Comparison of ENCODE assay signal across 11 mouse cellular contexts in the genomic region with DNA sequence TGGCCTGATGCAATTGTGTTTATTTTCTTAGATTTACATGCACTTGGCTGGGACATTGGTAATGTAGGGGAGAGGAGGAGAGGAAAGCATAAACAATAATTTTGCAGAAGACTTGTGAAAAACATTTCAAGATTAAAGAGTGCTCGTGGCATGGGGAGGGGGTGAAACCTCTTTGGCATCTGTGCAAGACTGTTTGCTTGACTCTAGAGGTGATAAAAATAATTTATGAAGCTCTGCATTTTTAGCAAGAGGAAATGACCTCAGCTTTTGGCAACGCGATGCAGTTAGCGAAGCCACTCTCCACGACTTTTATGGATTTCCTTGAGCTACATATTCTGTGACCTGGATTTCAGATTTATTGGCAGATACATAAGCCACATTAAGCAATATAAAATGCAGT. TPM values are rescaled to one million over a fixed set of nuclear protein-coding genes. Genes with fewer than 3 reads are reported as not detected.
DNase-seq lines count a peak whose midpoint lies in the region; ATAC-seq and TF ChIP-seq lines count a peak whose summit lies in the region.
"Had no signal": no experiment of that assay in that cellular context is flagged by ENCODE, and none has a peak within 500 bp of the region (broad histone marks: within the 10 kb centered on the region; RNA-seq: fewer than 3 reads in every experiment).

No protein-coding gene starts in this region.

- peak; percentile 53 for DNase-seq in adrenal gland, postnatal 10 days
- no peak for DNase-seq in adrenal gland, postnatal 25 days
- DNase-seq in layer of hippocampus, adult 2 months (ENCODE audit: low spot score in 2 of 2), result no peak
- DNase-seq in layer of hippocampus, postnatal 10 days (ENCODE audit: low spot score in 2 of 2), result no peak
- peak; percentile 9 for DNase-seq in brain, adult 2 months (ENCODE audit: low read depth, low spot score)
- no peak for DNase-seq in testis, postnatal 14 days (ENCODE audit: low spot score)
- DNase-seq in forebrain, embryonic 11.5 days (ENCODE audit: low spot score), result no peak

- peak; percentile 71 for ATAC-seq in limb, embryonic 13.5 days (ENCODE audit: low FRiP score, low read depth)
- ATAC-seq in forebrain, embryonic 11.5 days (replicated peaks; ENCODE audit: low FRiP score), result no peak
- ATAC-seq: midbrain, embryonic 16.5 days had no signal

- WGBS in limb, embryonic 13.5 days, result 3% methylated on average over 5 of the region's 5 CpGs
- WGBS in forebrain, embryonic 11.5 days, result 83% methylated on average over 5 of the region's 5 CpGs

- H3K4me3 ChIP-seq in layer of hippocampus, adult 2 months, result no peak overlapping the region
- no peak overlapping the region for H3K4me3 ChIP-seq in limb, embryonic 13.5 days
- no peak overlapping the region for H3K4me3 ChIP-seq in forebrain, embryonic 11.5 days (ENCODE audit: low read depth, low read length)
- H3K4me3 ChIP-seq: stomach, embryonic 15.5 days had no signal

- no peaks in the 10 kb centered on the region for H3K27me3 ChIP-seq in limb, embryonic 13.5 days
- H3K27me3 ChIP-seq in forebrain, embryonic 11.5 days (ENCODE audit: control insufficient read depth, insufficient read depth, low read length), result no peaks in the 10 kb centered on the region
- H3K27me3 ChIP-seq: stomach, embryonic 15.5 days had no signal

- H3K9me3 ChIP-seq in limb, embryonic 13.5 days, result no peaks in the 10 kb centered on the region
- no peaks in the 10 kb centered on the region for H3K9me3 ChIP-seq in forebrain, embryonic 11.5 days (ENCODE audit: control insufficient read depth, low read length)
- H3K9me3 ChIP-seq: stomach, embryonic 15.5 days had no signal

- no peak for TF ChIP-seq CTCF in layer of hippocampus, adult 2 months (conservative IDR thresholded peaks at IDR 0.05)

- H3K27ac ChIP-seq in layer of hippocampus, adult 2 months, result peak overlapping the region; percentile 15; the same call in 1 of the 2 replicates
- H3K27ac ChIP-seq in limb, embryonic 13.5 days, result no peak overlapping the region
- no peak overlapping the region for H3K27ac ChIP-seq in forebrain, embryonic 11.5 days (ENCODE audit: low read depth, low read length)
- H3K27ac ChIP-seq: stomach, embryonic 15.5 days had no signal

- peak overlapping the region; percentile 5; the same call in 1 of the 2 replicates for H3K4me2 ChIP-seq in limb, embryonic 13.5 days (replicated peaks)
- no peak overlapping the region for H3K4me2 ChIP-seq in forebrain, embryonic 11.5 days (ENCODE audit: low read depth, low read length, severe bottlenecking)
- H3K4me2 ChIP-seq: liver, embryonic 11.5 days; stomach, embryonic 15.5 days had no signal

- peaks cover 53% of the 10 kb centered on the region for H3K4me1 ChIP-seq in limb, embryonic 13.5 days
- no peaks in the 10 kb centered on the region for H3K4me1 ChIP-seq in forebrain, embryonic 11.5 days (replicated peaks; ENCODE audit: control insufficient read depth, insufficient read depth, low read length)

- no peaks in the 10 kb centered on the region for H3K36me3 ChIP-seq in limb, embryonic 13.5 days
- no peaks in the 10 kb centered on the region for H3K36me3 ChIP-seq in forebrain, embryonic 11.5 days (ENCODE audit: control insufficient read depth, insufficient read depth, low read length)
- H3K36me3 ChIP-seq: stomach, embryonic 15.5 days had no signal

- no peak overlapping the region for H3K9ac ChIP-seq in limb, embryonic 13.5 days
- no peak overlapping the region for H3K9ac ChIP-seq in forebrain, embryonic 11.5 days (ENCODE audit: low read length)
- H3K9ac ChIP-seq: stomach, embryonic 15.5 days had no signal

RNA-seq across cellular contexts. Expression of a gene that starts 36.1 kb away (rescaled TPM):
- 10 to 100 TPM; 16.5 to 19.4 TPM for total RNA-seq in adrenal gland, postnatal 10 days (2021)
- 22.7 and 25.6 TPM in 2 replicates for total RNA-seq in adrenal gland, postnatal 25 days (2021)
- 10 to 100 TPM; 30.1 to 32.4 TPM for total RNA-seq in layer of hippocampus, adult 2 months (2021)
- 10 to 100 TPM; 35.4 to 37.3 TPM for total RNA-seq in layer of hippocampus, postnatal 10 days (2021)
- polyA plus RNA-seq in limb, embryonic 13.5 days (2015; fragmentation: Nextera tagmentation; extraction: Ambion mirVana), result 12.6 and 16.3 TPM in 2 replicates
- 10.5 and 10.7 TPM in 2 replicates for polyA plus RNA-seq in forebrain, embryonic 11.5 days (2014; fragmentation: Nextera tagmentation; extraction: Ambion mirVana)

Comparison
In these comparisons a context has a peak if more than half of its experiments do, and no peak if none do; other contexts are left out.
1. DNase-seq: peak in adrenal gland, postnatal 10 days (single experiment) and brain, adult 2 months (single experiment); none in adrenal gland, postnatal 25 days (single experiment), layer of hippocampus, adult 2 months (0 of 2), layer of hippocampus, postnatal 10 days (0 of 2), testis, postnatal 14 days (single experiment) and forebrain, embryonic 11.5 days (single experiment).